Mouse (Mus musculus) midbrain, embryonic 13.5 days (tissue): ENCODE results near the gene Slc35c1. TPM values are rescaled to one million over a fixed set of nuclear protein-coding genes. Genes with fewer than 3 reads are reported as not detected.

Experiments
- ATAC-seq: fragments of 200-750 bp; cut with Nextera tagmentation; 2 replicates; pipeline ENCODE4 v1.8.0; 2017; ENCODE audit warnings: mild to moderate bottlenecking, moderate TSS enrichment, moderate library complexity
- H3K27ac ChIP-seq: fragments of 300-500 bp; sonication (generic); 2 replicates; pipeline ENCODE4 v1.5.1; 2015; ENCODE audit warnings: inconsistent platforms, mild to moderate bottlenecking, moderate library complexity
- H3K27me3 ChIP-seq: fragments of 300-500 bp; sonication (generic); 2 replicates; pipeline ENCODE4 v1.6.1; 2015; ENCODE audit warnings: mild to moderate bottlenecking, inconsistent platforms
- H3K36me3 ChIP-seq: fragments of 300-500 bp; sonication (generic); 2 replicates; pipeline ENCODE4 v1.6.1; 2015; ENCODE audit warnings: mild to moderate bottlenecking, inconsistent platforms
- H3K4me1 ChIP-seq: fragments of 300-500 bp; sonication (generic); replicated peaks from 2 replicates; pipeline ENCODE4 v1.6.1; 2015; ENCODE audit warnings: inconsistent platforms
- H3K4me2 ChIP-seq: fragments of 300-500 bp; sonication (generic); replicated peaks from 2 replicates; pipeline ENCODE4 v1.6.1; 2015; ENCODE audit warnings: moderate library complexity, mild to moderate bottlenecking, inconsistent platforms
- H3K4me3 ChIP-seq: fragments of 300-500 bp; sonication (generic); replicated peaks from 2 replicates; pipeline ENCODE4 v1.5.1; 2015; ENCODE audit warnings: mild to moderate bottlenecking, inconsistent platforms
- H3K9ac ChIP-seq: fragments of 300-500 bp; sonication (generic); replicated peaks from 2 replicates; pipeline ENCODE4 v1.6.1; 2015; ENCODE audit warnings: mild to moderate bottlenecking, inconsistent platforms
- H3K9me3 ChIP-seq: fragments of 300-500 bp; sonication (generic); 2 replicates; pipeline ENCODE4 v1.6.1; 2016; ENCODE audit warnings: mild to moderate bottlenecking, inconsistent platforms
- WGBS: fragments of 180-500 bp; shearing (Covaris S2); methylation state at CpG from one replicate; pipeline ENCODE4 v1.1.7; 2015; 5-methylcytosine and 5-hydroxymethylcytosine counted together
- polyA plus RNA-seq: library from polyadenylated mRNA; unstranded; fragments of >200 nt; fragmentation: Nextera tagmentation; extraction: Ambion mirVana; gene quantifications from 2 replicates; pipeline ENCODE4 v1.2.1, GENCODE M21; 2015

Gene Slc35c1
- 8.9 and 10.6 TPM in 2 replicates for polyA plus RNA-seq

GRCm38 (mm10) chr2:92459921-92460707 is at the start of gene Slc35c1:
Slc35c1 (minus strand) TSS chr2:92460538.
- WGBS, result 1% methylated on average over 34 of the region's 34 CpGs
- Histone ChIP-seq H3K4me2 (peak within 1 kb of the TSS; percentile 90), H3K4me1 (peaks cover 46% of the 10 kb centered on the region), H3K27me3 (peaks cover 28% of the 10 kb centered on the region), H3K36me3 (no peaks in the 10 kb centered on the region), H3K4me3 (peak within 1 kb of the TSS; percentile 76), H3K27ac (peak within 1 kb of the TSS; percentile 54), H3K9me3 (no peaks in the 10 kb centered on the region), H3K9ac (peak within 1 kb of the TSS; percentile 74)
- peak; percentile 35 for ATAC-seq

GRCm38 (mm10) chr2:92505291-92505690 is 45.0 kb upstream of the Slc35c1 start:
- H3K9me3 ChIP-seq, result no peaks in the 10 kb centered on the region
- no peak overlapping the region for H3K4me3 ChIP-seq
- no peak overlapping the region for H3K4me2 ChIP-seq
- no peaks in the 10 kb centered on the region for H3K36me3 ChIP-seq
- no peak overlapping the region for H3K27ac ChIP-seq
- WGBS, result 92% methylated on average over 7 of the region's 7 CpGs
- H3K9ac ChIP-seq, result no peak overlapping the region
- H3K27me3 ChIP-seq, result no peaks in the 10 kb centered on the region
- ATAC-seq, result no peak
- H3K4me1 ChIP-seq, result peaks cover 5% of the 10 kb centered on the region

- WGBS, result 88% methylated on average over 3 of the region's 3 CpGs
- H3K36me3 ChIP-seq, result no peaks in the 10 kb centered on the region
- peaks cover 19% of the 10 kb centered on the region for H3K4me1 ChIP-seq
- no peak overlapping the region for H3K27ac ChIP-seq
- no peaks in the 10 kb centered on the region for H3K9me3 ChIP-seq
- H3K4me2 ChIP-seq, result no peak overlapping the region
- H3K27me3 ChIP-seq, result no peaks in the 10 kb centered on the region
- no peak for ATAC-seq
- H3K9ac ChIP-seq, result no peak overlapping the region
- H3K4me3 ChIP-seq, result no peak overlapping the region
Measured at GRCm38 (mm10) chr2:92503421-92503820, 43.1 kb upstream of the Slc35c1 start.

- Histone ChIP-seq H3K9ac (no peak overlapping the region), H3K9me3 (no peaks in the 10 kb centered on the region), H3K4me3 (no peak overlapping the region), H3K4me2 (no peak overlapping the region), H3K36me3 (no peaks in the 10 kb centered on the region), H3K27me3 (0 out of 2 replicates have a peak, but pooled peaks cover 3% of the 10 kb centered on the region), H3K27ac (peak overlapping the region; percentile 79), H3K4me1 (peaks cover 52% of the 10 kb centered on the region)
- WGBS, result 26% methylated on average over 3 of the region's 3 CpGs
- peak; percentile 88 for ATAC-seq
Measured at GRCm38 (mm10) chr2:92499701-92500322, 39.5 kb upstream of the Slc35c1 start.

- no peak overlapping the region for H3K4me3 ChIP-seq
- H3K9me3 ChIP-seq, result no peaks in the 10 kb centered on the region
- H3K9ac ChIP-seq, result no peak overlapping the region
- no peak overlapping the region for H3K4me2 ChIP-seq
- H3K36me3 ChIP-seq, result no peaks in the 10 kb centered on the region
- peak overlapping the region; percentile 35 for H3K27ac ChIP-seq
- WGBS, result 69% methylated on average over 5 of the region's 5 CpGs
- 0 out of 2 replicates have a peak, but pooled peaks cover 6% of the 10 kb centered on the region for H3K27me3 ChIP-seq
- H3K4me1 ChIP-seq, result peaks cover 63% of the 10 kb centered on the region
- no peak for ATAC-seq
Measured at GRCm38 (mm10) chr2:92497112-92497511, 36.8 kb upstream of the Slc35c1 start.

GRCm38 (mm10) chr2:92496681-92497080 is 36.3 kb upstream of the Slc35c1 start:
- no peak for ATAC-seq
- 32% methylated on average over 10 of the region's 10 CpGs for WGBS
- H3K27me3 ChIP-seq, result 0 out of 2 replicates have a peak, but pooled peaks cover 6% of the 10 kb centered on the region
- no peaks in the 10 kb centered on the region for H3K9me3 ChIP-seq
- no peaks in the 10 kb centered on the region for H3K36me3 ChIP-seq
- peaks cover 63% of the 10 kb centered on the region for H3K4me1 ChIP-seq
- no peak overlapping the region for H3K4me3 ChIP-seq
- H3K9ac ChIP-seq, result 0 out of 2 replicates have a peak overlapping the region, but pooled peaks have one; percentile 2
- peak overlapping the region; percentile 35 for H3K27ac ChIP-seq
- no peak overlapping the region for H3K4me2 ChIP-seq

GRCm38 (mm10) chr2:92494956-92495355 is 34.6 kb upstream of the Slc35c1 start:
- no peak for ATAC-seq
- no peak overlapping the region for H3K4me2 ChIP-seq
- 88% methylated on average over 3 of the region's 3 CpGs for WGBS
- peaks cover 54% of the 10 kb centered on the region for H3K4me1 ChIP-seq
- H3K4me3 ChIP-seq, result no peak overlapping the region
- H3K9ac ChIP-seq, result no peak overlapping the region
- no peaks in the 10 kb centered on the region for H3K9me3 ChIP-seq
- H3K36me3 ChIP-seq, result no peaks in the 10 kb centered on the region
- H3K27me3 ChIP-seq, result 0 out of 2 replicates have a peak, but pooled peaks cover 6% of the 10 kb centered on the region
- H3K27ac ChIP-seq, result no peak overlapping the region

- ATAC-seq, result no peak
- Histone ChIP-seq H3K4me1 (peaks cover 49% of the 10 kb centered on the region), H3K27ac (peak overlapping the region; percentile 45; the same call in 1 of the 2 replicates)
Measured at GRCm38 (mm10) chr2:92494423-92494822, 34.1 kb upstream of the Slc35c1 start.

GRCm38 (mm10) chr2:92493656-92494390 is 33.5 kb upstream of the Slc35c1 start:
- 40% methylated on average over 15 of the region's 15 CpGs for WGBS
- no peak overlapping the region for H3K4me3 ChIP-seq
- no peaks in the 10 kb centered on the region for H3K9me3 ChIP-seq
- ATAC-seq, result no peak
- H3K4me1 ChIP-seq, result peaks cover 46% of the 10 kb centered on the region
- no peak overlapping the region for H3K4me2 ChIP-seq
- no peaks in the 10 kb centered on the region for H3K36me3 ChIP-seq
- H3K27ac ChIP-seq, result no peak overlapping the region
- no peak overlapping the region for H3K9ac ChIP-seq
- H3K27me3 ChIP-seq, result 0 out of 2 replicates have a peak, but pooled peaks cover 6% of the 10 kb centered on the region

More at GRCm38 (mm10) chr2:92494423-92494822, 34.1 kb upstream of the Slc35c1 start:
- WGBS, result 46% methylated on average over 8 of the region's 8 CpGs
- Histone ChIP-seq H3K4me3 (no peak overlapping the region), H3K9me3 (no peaks in the 10 kb centered on the region), H3K4me2 (no peak overlapping the region), H3K9ac (no peak overlapping the region), H3K36me3 (no peaks in the 10 kb centered on the region), H3K27me3 (0 out of 2 replicates have a peak, but pooled peaks cover 6% of the 10 kb centered on the region)

- Histone ChIP-seq H3K4me3 (no peak overlapping the region), H3K9ac (no peak overlapping the region), H3K27me3 (0 out of 2 replicates have a peak, but pooled peaks cover 3% of the 10 kb centered on the region), H3K36me3 (no peaks in the 10 kb centered on the region), H3K27ac (no peak overlapping the region), H3K9me3 (no peaks in the 10 kb centered on the region), H3K4me2 (no peak overlapping the region), H3K4me1 (peaks cover 30% of the 10 kb centered on the region)
- 69% methylated on average over 12 of the region's 12 CpGs for WGBS
- no peak for ATAC-seq
Measured at GRCm38 (mm10) chr2:92491950-92492501, 31.7 kb upstream of the Slc35c1 start.

- Histone ChIP-seq H3K4me1 (peaks cover 28% of the 10 kb centered on the region), H3K4me3 (no peak overlapping the region), H3K36me3 (no peaks in the 10 kb centered on the region), H3K27me3 (peaks cover 9% of the 10 kb centered on the region; the same call in 1 of the 2 replicates), H3K4me2 (no peak overlapping the region), H3K9me3 (no peaks in the 10 kb centered on the region), H3K9ac (no peak overlapping the region), H3K27ac (no peak overlapping the region)
- WGBS, result 88% methylated on average over 10 of the region's 10 CpGs
- ATAC-seq, result no peak
Measured at GRCm38 (mm10) chr2:92490541-92490940, 30.2 kb upstream of the Slc35c1 start.
